Mouse (Mus musculus) layer of hippocampus, adult 2 months (tissue): ENCODE results near the gene 2410004B18Rik. TPM values are rescaled to one million over a fixed set of nuclear protein-coding genes. Genes with fewer than 3 reads are reported as not detected.

Source experiments
- DNase-seq, 2 experiments: peaks; one replicate each; pipeline ENCODE4 v3.0.0; 2022; ENCODE audit warnings: low spot score in 2 of 2
- H3K27ac ChIP-seq: fragments of 200-600 bp; 2 replicates; pipeline ENCODE4 v1.8.1; 2022
- H3K4me3 ChIP-seq: fragments of 200-600 bp; 2 replicates; pipeline ENCODE4 v1.8.1; 2022; ENCODE audit warnings: mild to moderate bottlenecking
- CTCF ChIP-seq: fragments of 200-600 bp; conservative IDR thresholded peaks from 2 replicates; pipeline ENCODE4 v1.8.1; 2022; ENCODE audit warnings: antibody characterized with exemption, mild to moderate bottlenecking, moderate library complexity
- total RNA-seq, 2 experiments: library from RNA; stranded (reverse); gene quantifications; 2 replicates each; pipeline ENCODE4 v1.2.3; 2021

Gene 2410004B18Rik
- total RNA-seq, 2 experiments from 2014 or later: 36.7 to 40.6 TPM

DNA sequence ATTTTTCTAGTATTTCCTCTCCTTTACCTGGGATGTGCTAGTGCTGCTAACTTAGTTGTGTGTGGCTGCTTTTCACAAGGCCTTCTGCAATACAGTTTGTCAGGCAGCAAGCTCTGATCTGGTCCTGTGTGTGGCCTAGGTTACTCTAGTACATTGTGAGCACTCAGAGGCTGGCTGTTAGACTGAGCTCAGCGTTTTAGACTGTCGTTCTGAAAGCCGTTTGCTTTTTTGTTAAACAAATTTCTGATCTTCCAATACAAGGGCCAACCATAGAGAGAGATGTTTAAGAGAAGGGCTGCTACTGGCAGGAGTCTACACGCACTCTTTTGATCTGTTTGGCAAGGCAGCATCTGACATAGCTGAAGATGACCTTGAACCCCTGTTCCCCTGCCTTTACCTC lies 2.2 kb downstream of the 2410004B18Rik start:
- DNase-seq: no peak
- TF ChIP-seq CTCF: no peak
- Histone ChIP-seq H3K27ac (no peak overlapping the region), H3K4me3 (no peak overlapping the region)

DNA sequence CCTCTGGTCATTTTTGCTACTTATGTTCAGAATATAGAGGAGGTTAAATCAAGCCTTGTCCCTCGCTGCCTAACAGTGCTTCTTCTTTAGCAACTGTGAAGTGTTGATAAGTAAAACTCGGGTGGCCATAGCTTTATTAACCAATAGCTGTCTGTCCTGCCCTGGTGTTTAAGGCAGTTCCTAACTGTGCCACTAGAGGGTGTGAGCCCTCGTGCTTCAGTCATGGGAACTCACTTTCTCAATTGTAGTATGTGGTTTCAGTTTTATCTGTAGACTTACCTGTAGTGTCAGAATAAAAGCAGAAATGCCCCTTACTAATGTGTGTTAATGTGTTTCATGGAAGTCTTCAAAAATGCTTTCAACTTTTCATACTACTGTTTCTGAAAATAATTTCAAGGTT lies 4.2 kb downstream of the 2410004B18Rik start:
- peak; percentile 44 to 72 for DNase-seq
- H3K27ac ChIP-seq: no peak overlapping the region
- no peak overlapping the region for H3K4me3 ChIP-seq
- peak; percentile 98 for TF ChIP-seq CTCF

DNA sequence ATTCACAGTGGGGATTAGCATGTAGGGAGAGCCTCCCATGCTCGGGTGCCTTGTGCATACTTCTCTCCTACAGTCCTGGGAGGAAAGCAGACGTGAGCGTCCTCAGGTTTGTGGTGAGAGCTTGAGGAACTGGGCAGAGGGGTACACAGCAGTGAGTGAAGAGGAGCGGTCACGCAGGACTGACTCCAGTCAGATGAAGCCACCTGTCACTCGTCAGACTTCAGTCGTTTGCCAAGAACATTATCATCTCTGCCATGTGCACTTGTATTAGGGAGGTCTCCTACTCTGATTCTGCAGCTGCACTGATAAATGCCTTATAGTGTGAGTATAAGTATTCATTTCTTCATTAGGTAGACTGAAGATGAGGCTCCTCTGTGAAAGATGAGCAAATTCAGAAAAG lies 6.5 kb downstream of the 2410004B18Rik start:
- DNase-seq: no peak
- TF ChIP-seq CTCF: no peak
- no peak overlapping the region for H3K27ac ChIP-seq
- no peak overlapping the region for H3K4me3 ChIP-seq

DNA sequence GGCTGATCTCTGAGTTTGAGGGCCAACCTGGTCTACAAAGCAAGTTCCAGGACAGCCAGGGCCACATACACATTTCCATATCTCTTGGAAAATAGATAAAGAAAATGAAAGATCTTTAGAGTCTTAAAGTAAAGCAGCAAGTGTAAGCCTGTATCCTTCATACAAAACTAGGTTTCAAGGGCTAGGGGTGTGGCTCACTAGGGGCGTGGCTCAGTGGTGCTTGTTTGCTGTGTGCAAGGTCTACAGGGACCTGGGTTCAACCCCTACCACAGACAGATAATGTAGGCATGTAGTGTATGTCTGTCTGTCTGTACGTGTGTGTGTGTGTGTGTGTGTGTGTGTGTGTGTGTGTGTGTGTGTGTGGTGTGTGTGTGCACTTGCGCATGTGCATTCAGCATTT lies 8.1 kb downstream of the 2410004B18Rik start:
- no peak overlapping the region for H3K27ac ChIP-seq
- no peak overlapping the region for H3K4me3 ChIP-seq

DNA sequence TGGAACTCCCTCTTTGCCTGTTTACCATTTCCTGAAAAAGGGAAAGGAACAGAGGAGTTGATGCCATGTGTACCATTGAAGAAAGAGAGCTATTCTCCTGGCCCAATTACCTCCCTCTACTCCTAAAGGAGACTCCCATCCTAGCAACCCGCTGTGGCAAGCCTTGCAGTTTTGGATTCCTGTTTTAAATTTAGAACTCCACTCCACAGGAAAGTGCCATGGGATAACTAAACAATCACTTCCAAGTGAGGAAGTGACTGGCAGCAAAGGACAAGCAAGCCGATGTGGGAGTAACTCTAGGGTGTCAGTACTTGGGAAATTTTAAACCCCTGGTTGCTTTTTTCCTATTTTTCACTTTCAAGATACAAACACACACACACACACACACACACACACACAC lies 8.8 kb downstream of the 2410004B18Rik start:
- DNase-seq: no peak
- TF ChIP-seq CTCF: no peak
- Histone ChIP-seq H3K27ac (no peak overlapping the region), H3K4me3 (no peak overlapping the region)

More for the DNA sequence above, 8.1 kb downstream of the 2410004B18Rik start:
- TF ChIP-seq CTCF: no peak
- no peak for DNase-seq

DNA sequence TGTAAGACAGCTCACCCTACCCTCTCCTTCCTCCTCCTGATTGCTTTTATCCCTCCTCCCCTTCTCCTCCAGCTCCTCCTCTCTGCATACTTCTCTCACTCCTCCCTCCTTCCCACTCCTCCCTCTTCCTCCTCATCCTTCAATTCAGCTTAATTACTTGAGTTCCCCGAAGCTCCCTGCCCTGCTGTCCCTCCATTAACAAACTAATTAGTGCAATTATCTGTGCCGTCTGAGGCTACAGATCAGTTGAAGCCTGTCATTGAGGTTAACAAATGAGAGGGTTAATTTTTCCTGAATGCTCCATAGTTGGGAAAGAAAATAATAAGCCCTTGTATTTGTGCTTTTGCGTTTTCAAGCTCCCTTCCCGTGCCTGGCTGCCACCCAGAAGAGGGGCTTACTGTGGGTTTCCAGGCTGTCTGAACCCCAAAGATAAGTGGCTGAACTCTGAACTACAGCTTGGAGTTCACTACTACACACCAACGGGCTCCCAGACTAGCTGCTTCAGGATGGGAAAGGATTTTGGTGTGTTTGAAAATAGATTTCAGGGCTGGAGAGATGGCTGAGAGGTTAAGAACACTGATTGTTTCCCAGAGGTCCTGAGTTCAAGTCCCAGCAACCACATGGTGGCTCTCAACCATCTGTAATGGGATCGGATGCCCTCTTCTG lies 9.9 kb downstream of the 2410004B18Rik start:
- no peak overlapping the region for H3K4me3 ChIP-seq
- TF ChIP-seq CTCF: no peak
- no peak for DNase-seq
- no peak overlapping the region for H3K27ac ChIP-seq

DNA sequence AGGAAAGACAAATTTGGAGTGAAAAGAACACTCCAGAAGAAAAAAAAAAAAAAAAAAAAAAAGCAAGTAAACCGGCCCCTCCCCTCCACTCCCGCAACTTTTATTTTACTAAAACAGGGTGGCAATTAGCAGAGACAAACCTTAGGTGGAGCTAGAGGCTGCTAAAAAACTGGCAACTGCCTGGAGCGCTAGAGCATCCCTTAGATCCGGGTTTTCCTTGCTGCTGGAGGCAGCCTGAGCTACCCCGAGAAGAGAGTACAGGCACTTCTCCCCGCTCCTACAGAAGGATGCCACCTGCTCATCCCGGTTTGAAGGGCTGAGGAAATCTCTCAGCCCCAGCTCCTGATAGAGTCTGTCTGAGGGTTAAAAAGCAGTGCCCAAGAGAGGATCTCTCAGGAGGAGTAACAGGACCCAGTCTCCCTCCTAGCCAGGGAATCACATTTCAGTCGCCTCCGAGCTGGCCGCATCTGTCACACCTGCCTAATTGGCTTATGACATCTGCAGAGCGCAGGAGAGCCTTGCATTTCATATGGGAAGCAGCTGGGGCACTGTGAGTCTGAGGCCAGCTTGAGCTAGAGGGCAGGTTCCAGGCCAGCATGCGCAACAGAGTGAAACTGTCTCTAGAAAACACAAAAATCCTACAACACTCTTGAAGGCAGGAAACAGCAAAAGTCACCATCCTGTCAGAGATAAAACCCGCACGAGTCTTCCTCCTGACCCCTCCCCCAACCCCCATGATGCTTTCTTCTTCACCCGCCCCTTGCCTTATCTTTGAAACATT lies 12.4 kb downstream of the 2410004B18Rik start:
- peak; percentile 78 for TF ChIP-seq CTCF
- H3K4me3 ChIP-seq: peak overlapping the region; percentile 36
- DNase-seq: peak; percentile 68 to 74

DNA sequence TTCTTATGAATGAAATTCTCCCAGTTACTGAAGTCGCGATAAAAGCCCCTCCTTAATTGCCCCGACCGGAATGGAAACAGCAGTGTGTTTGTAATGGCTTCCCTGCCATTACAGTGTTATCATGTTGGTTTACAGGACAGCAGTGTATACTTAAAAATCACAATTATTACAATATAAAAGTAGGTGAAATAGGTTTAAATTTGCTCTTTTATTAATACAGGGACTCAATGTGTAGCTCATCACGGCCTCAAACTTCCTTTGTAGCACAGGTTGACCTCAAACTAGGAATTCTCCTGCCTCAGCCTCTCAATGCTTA lies 13.0 kb downstream of the 2410004B18Rik start:
- no peak overlapping the region for H3K4me3 ChIP-seq
- no peak for DNase-seq
- no peak overlapping the region for H3K27ac ChIP-seq
- TF ChIP-seq CTCF: no peak

More for the DNA sequence above, 12.4 kb downstream of the 2410004B18Rik start:
- H3K27ac ChIP-seq: no peak overlapping the region

DNA sequence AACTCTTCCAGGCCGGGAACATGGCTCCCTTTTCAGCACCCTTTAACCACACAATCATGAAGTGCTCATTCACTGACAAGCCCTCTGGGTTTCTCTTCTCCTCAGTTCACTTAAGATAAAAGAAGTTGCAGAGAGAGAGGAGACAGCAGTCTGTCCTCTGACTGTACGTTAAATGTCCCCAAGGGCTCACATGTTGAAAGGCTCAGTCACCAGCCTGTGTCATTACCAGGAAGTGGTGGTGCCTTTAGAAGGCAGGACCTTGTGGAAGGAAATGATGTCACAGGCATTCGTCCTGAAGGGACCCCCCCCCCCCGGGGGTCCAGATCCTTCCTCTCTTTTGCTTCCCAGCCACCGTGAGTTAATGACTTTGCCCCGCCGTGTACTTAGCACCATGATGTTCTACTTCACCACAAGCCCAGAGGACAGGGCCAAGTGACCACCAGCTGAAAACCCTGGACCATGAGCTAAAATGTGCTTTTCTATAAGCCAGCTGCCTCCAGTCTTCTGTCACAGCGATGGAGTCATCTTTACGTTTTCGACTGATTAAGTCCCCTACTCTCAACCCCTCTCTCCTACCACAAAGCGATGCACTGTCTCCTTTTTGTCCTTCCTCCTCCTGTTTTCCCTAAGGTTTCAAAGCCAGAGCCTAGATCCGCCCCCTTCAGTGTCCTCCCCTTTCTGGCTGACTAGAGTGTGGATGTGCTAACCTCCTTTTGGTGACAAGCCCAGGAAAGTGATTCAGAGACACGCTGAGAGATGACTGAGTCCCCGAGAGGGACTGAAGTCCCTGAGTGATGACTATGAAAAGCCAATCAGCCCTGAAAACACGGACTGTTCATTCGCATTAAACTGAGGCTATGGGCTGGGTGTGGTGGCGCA lies 13.7 kb downstream of the 2410004B18Rik start:
- H3K4me3 ChIP-seq: no peak overlapping the region
- DNase-seq: no peak
- no peak for TF ChIP-seq CTCF
- H3K27ac ChIP-seq: no peak overlapping the region

DNA sequence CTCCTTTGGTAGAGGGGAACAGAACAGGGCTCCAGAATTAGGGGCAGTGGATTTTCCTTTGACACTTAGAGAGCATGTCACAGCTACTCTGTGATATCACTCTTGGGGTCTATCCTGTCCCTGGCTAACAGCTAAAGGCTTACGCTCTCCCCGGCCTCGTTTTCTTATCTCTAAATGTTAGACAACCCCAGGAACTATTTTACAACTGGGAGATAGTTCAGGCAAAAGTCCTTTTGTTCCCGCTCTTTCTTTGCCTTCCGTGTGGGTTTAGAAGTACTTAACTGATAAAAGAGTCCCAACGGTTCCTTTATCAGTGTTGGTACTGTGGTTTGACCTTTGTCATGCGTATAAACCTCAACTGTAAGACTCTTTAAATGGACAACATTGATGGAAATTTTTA lies 15.1 kb downstream of the 2410004B18Rik start:
- no peak overlapping the region for H3K27ac ChIP-seq
- no peak for TF ChIP-seq CTCF
- no peak overlapping the region for H3K4me3 ChIP-seq
- DNase-seq: no peak

DNA sequence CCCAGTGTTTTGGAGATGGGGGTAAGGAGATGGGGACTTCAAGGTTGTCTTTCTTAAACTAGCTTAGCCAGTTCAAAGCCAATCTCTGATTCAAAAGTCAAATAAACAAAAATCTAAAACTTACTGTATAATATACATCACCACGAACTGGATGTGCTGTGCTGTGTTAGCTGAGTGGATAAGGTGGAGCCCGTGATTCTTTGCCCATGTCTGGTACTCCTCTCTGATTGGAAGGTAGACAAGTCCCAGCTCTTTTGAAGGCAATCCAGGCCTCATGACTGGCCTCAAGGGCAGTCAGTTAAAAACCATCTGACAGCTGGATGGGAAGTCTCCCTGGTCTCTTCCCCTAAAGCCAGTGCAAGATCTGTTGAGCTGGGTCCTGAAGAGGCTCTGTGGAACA lies 15.6 kb downstream of the 2410004B18Rik start:
- DNase-seq: no peak
- Histone ChIP-seq H3K27ac (no peak overlapping the region), H3K4me3 (no peak overlapping the region)
- no peak for TF ChIP-seq CTCF

DNA sequence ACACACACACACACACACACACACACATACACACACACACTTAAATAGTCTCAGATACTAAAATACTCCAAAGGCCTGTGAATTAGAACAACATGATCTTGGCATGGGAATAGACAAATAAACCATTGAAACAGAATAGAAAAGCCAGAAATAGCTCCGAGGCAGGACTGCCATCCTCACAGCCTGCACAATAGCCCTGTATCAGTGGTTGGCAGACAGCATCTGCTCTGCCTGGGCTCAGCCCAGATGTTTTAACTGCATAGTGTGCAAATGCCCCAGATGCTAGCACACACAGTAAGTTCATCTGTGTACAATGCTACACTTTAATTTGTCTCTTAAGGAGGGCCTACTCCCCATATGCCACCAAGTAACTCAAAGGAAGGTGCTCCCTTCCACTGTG lies 22.0 kb downstream of the 2410004B18Rik start:
- no peak for DNase-seq
- H3K27ac ChIP-seq: peak overlapping the region; percentile 12; the same call in 1 of the 2 replicates
- TF ChIP-seq CTCF: no peak
- no peak overlapping the region for H3K4me3 ChIP-seq

DNA sequence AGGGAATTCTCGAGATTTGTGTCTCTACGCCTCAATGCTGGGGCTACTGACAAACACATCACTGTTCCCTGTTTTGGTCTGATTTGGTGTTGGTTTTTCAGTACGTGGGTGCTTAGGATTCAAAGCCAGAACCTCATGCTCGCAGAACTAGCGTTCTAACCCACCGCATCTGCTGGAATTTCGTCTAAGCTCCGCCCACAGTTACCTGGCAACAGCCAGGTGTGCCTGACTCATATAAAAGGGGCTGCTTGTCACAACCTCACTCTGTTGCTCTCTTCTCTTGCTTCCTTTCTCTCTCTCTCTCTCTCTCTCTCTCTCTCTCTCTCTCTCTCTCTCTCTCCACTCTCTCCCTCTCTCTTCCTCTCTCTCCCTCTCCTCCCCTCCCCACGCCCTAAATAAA lies 24.6 kb downstream of the 2410004B18Rik start:
- DNase-seq: no peak
- no peak for TF ChIP-seq CTCF
- no peak overlapping the region for H3K27ac ChIP-seq

More for the DNA sequence above, 24.6 kb downstream of the 2410004B18Rik start:
- H3K4me3 ChIP-seq: no peak overlapping the region
